Mouse (Mus musculus): ENCODE measurements around the gene Tcf7l2. TPM values are rescaled to one million over a fixed set of nuclear protein-coding genes. Genes with fewer than 3 reads are reported as not detected.
A peak's percentile ranks its signal among the peaks of the same experiment; 100 is the strongest.

Gene Tcf7l2
- total RNA-seq, 2 experiments from 2014 or later = 6.9 to 7.8 TPM

- no peak for DNase-seq (ENCODE audit: low spot score)
These were observed 12.2 kb upstream of the Tcf7l2 start for GRCm38 (mm10) chr19:55729376-55729775.

- DNase-seq (ENCODE audit: low spot score) = no peak
These were observed 9.1 kb upstream of the Tcf7l2 start for GRCm38 (mm10) chr19:55732499-55732898.

GRCm38 (mm10) chr19:55732994-55733393 lies 8.6 kb upstream of the Tcf7l2 start:
- no peak for DNase-seq (ENCODE audit: low spot score)

GRCm38 (mm10) chr19:55736016-55736415 lies 5.6 kb upstream of the Tcf7l2 start:
- DNase-seq (ENCODE audit: low spot score) = no peak

GRCm38 (mm10) chr19:55739713-55740112 lies 1.9 kb upstream of the Tcf7l2 start:
- DNase-seq (ENCODE audit: low spot score) = no peak

- DNase-seq (ENCODE audit: low spot score) = no peak
These were observed 724 bp upstream of the Tcf7l2 start for GRCm38 (mm10) chr19:55740753-55741438.

- peak; percentile 47 for DNase-seq (ENCODE audit: low spot score)
These were observed 873 bp downstream of the Tcf7l2 start for GRCm38 (mm10) chr19:55742386-55743000.

GRCm38 (mm10) chr19:55743001-55743556 lies 1.5 kb downstream of the Tcf7l2 start:
- DNase-seq (ENCODE audit: low spot score) = no peak

GRCm38 (mm10) chr19:55743557-55744441 lies 2.2 kb downstream of the Tcf7l2 start:
- DNase-seq (ENCODE audit: low spot score) = peak; percentile 66

GRCm38 (mm10) chr19:55744576-55745191 lies 3.1 kb downstream of the Tcf7l2 start:
- no peak for DNase-seq (ENCODE audit: low spot score)

- no peak for DNase-seq (ENCODE audit: low spot score)
These were observed 3.6 kb downstream of the Tcf7l2 start for GRCm38 (mm10) chr19:55745192-55745578.

- DNase-seq (ENCODE audit: low spot score) = no peak
These were observed 4.6 kb downstream of the Tcf7l2 start for GRCm38 (mm10) chr19:55746241-55746640.

GRCm38 (mm10) chr19:55747237-55747925 lies 5.8 kb downstream of the Tcf7l2 start:
- DNase-seq (ENCODE audit: low spot score) = no peak

- no peak for DNase-seq (ENCODE audit: low spot score)
These were observed 6.3 kb downstream of the Tcf7l2 start for GRCm38 (mm10) chr19:55747926-55748291.

GRCm38 (mm10) chr19:55748801-55749200 lies 7.2 kb downstream of the Tcf7l2 start:
- DNase-seq (ENCODE audit: low spot score) = no peak

- DNase-seq (ENCODE audit: low spot score) = no peak
These were observed 7.9 kb downstream of the Tcf7l2 start for GRCm38 (mm10) chr19:55749532-55749931.

GRCm38 (mm10) chr19:55750048-55750447 lies 8.4 kb downstream of the Tcf7l2 start:
- no peak for DNase-seq (ENCODE audit: low spot score)

GRCm38 (mm10) chr19:55750465-55750864 lies 8.8 kb downstream of the Tcf7l2 start:
- DNase-seq (ENCODE audit: low spot score) = no peak

- no peak for DNase-seq (ENCODE audit: low spot score)
These were observed 11.2 kb downstream of the Tcf7l2 start for GRCm38 (mm10) chr19:55752861-55753260.

GRCm38 (mm10) chr19:55754303-55754702 lies 12.7 kb downstream of the Tcf7l2 start:
- DNase-seq (ENCODE audit: low spot score) = no peak

GRCm38 (mm10) chr19:55755462-55755861 lies 13.8 kb downstream of the Tcf7l2 start:
- no peak for DNase-seq (ENCODE audit: low spot score)

All from gastrocnemius, adult 18-20 months (tissue).